Mouse (Mus musculus) hindbrain, embryonic 15.5 days (tissue): Measurements from ENCODE around the gene Srsf1. TPM values are rescaled to one million over a fixed set of nuclear protein-coding genes. Genes with fewer than 3 reads are reported as not detected.

Source experiments
- ATAC-seq: fragments of 200-750 bp; cut with Nextera tagmentation; 2 replicates; pipeline ENCODE4 v1.8.0; 2017; ENCODE audit warnings: low read depth, moderate number of reproducible peaks, moderate TSS enrichment; ENCODE audit not compliant: low FRiP score
- H3K27ac ChIP-seq: fragments of 300-500 bp; sonication (generic); replicated peaks from 2 replicates; pipeline ENCODE4 v1.5.1; 2015; ENCODE audit warnings: mild to moderate bottlenecking, inconsistent platforms
- H3K27me3 ChIP-seq: fragments of 300-500 bp; sonication (generic); 2 replicates; pipeline ENCODE4 v1.6.1; 2015; ENCODE audit warnings: control low read depth, inconsistent platforms
- H3K36me3 ChIP-seq: fragments of 300-500 bp; sonication (generic); 2 replicates; pipeline ENCODE4 v1.6.1; 2015; ENCODE audit warnings: control low read depth, inconsistent platforms
- H3K4me1 ChIP-seq: fragments of 300-500 bp; sonication (generic); replicated peaks from 2 replicates; pipeline ENCODE4 v1.6.1; 2015; ENCODE audit warnings: control low read depth, inconsistent platforms
- H3K4me2 ChIP-seq: fragments of 300-500 bp; sonication (generic); 2 replicates; pipeline ENCODE4 v1.6.1; 2015; ENCODE audit warnings: moderate library complexity, mild to moderate bottlenecking, inconsistent platforms
- H3K4me3 ChIP-seq: fragments of 300-500 bp; sonication (generic); 2 replicates; pipeline ENCODE4 v1.5.1; 2015; ENCODE audit warnings: mild to moderate bottlenecking, inconsistent platforms
- H3K9ac ChIP-seq: fragments of 300-500 bp; sonication (generic); 2 replicates; pipeline ENCODE4 v1.6.1; 2015; ENCODE audit warnings: inconsistent platforms
- H3K9me3 ChIP-seq: fragments of 300-500 bp; sonication (generic); 2 replicates; pipeline ENCODE4 v1.6.1; 2016; ENCODE audit warnings: control low read depth, inconsistent platforms
- WGBS: fragments of 180-500 bp; shearing (Covaris S2); methylation state at CpG from one replicate; pipeline ENCODE4 v1.1.7; 2015; 5-methylcytosine and 5-hydroxymethylcytosine counted together
- polyA plus RNA-seq: library from polyadenylated mRNA; unstranded; fragments of >200 nt; fragmentation: Nextera tagmentation; extraction: Ambion mirVana; gene quantifications from 2 replicates; pipeline ENCODE4 v1.2.1, GENCODE M21; 2015

The Srsf1 gene
- polyA plus RNA-seq, 1 experiment from 2014 or later, result 220 TPM

DNA sequence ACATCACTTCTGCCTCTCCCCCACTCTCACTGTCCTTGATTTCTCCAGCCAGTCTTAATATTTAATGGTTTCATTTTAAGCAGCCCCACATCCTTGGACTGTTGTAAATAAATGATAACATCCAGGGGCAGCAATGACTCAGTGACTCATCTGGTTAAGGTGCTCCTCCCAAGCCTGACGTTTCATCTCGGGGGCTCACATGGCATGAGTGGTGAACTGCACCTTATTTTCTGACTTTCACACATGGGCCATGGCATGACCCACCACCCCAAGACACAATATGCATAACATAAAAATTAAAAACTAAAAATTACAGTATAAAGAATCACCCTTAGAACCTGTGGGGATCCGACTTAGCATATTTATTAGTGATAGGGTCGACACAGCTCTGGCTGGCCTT is 1.3 kb upstream of the Srsf1 start:
- WGBS, result 87% methylated on average over 4 of the region's 4 CpGs
- no peak for ATAC-seq
- Histone ChIP-seq H3K36me3 (peaks cover 13% of the 10 kb centered on the region), H3K9ac (no peak overlapping the region), H3K9me3 (no peaks in the 10 kb centered on the region), H3K4me2 (peak overlapping the region; percentile 69), H3K4me3 (no peak overlapping the region), H3K4me1 (peaks cover 34% of the 10 kb centered on the region), H3K27me3 (no peaks in the 10 kb centered on the region), H3K27ac (no peak overlapping the region)

GRCm38 (mm10) chr11:88046323-88046937 is 743 bp upstream of the Srsf1 start:
- Histone ChIP-seq H3K27me3 (no peaks in the 10 kb centered on the region), H3K9ac (peak overlapping the region; percentile 70), H3K4me2 (peak overlapping the region; percentile 69), H3K36me3 (peaks cover 16% of the 10 kb centered on the region), H3K4me3 (peak overlapping the region; percentile 97), H3K27ac (peak overlapping the region; percentile 100), H3K4me1 (peaks cover 37% of the 10 kb centered on the region), H3K9me3 (no peaks in the 10 kb centered on the region)
- ATAC-seq, result no peak
- WGBS, result 59% methylated on average over 17 of the region's 17 CpGs

DNA sequence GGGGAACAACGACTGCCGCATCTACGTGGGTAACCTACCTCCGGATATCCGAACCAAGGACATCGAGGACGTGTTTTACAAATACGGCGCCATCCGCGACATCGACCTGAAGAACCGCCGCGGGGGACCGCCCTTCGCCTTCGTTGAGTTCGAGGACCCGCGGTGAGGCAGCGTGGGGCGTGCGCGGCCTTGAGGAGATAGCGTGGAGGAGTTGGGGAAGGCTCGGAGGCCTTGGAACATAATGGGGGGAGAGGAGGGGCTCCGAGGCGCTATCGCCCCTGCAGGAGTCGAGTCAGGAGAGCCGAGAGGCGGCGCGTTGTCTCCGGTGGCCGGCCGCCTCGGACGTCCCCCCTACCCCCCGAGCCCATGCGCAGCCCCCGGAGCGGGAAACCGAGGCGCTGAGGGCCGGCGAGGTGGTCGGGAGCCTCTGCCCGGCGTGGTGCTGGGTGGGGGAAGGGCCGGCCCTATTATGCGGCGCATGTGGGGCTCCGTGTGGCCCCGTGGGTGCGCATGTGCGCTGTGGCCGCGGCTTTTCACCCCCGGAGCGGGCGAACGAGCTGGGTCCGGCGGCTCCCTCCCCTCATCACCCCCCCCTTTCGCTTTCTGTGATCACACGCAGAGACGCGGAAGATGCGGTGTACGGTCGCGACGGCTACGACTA is 828 bp downstream of the Srsf1 start:
- no peaks in the 10 kb centered on the region for H3K27me3 ChIP-seq
- peak overlapping the region; percentile 100 for H3K27ac ChIP-seq
- peaks cover 48% of the 10 kb centered on the region for H3K4me1 ChIP-seq
- WGBS, result under 1% methylated on average over 73 of the region's 76 CpGs
- peak overlapping the region; percentile 97 for H3K4me3 ChIP-seq
- ATAC-seq, result peak; percentile 80
- H3K9me3 ChIP-seq, result no peaks in the 10 kb centered on the region
- H3K4me2 ChIP-seq, result peak overlapping the region; percentile 69
- H3K9ac ChIP-seq, result peak overlapping the region; percentile 99
- peaks cover 20% of the 10 kb centered on the region for H3K36me3 ChIP-seq

GRCm38 (mm10) chr11:88048961-88049670 is 1.9 kb downstream of the Srsf1 start:
- H3K27me3 ChIP-seq, result no peaks in the 10 kb centered on the region
- H3K4me1 ChIP-seq, result peaks cover 48% of the 10 kb centered on the region
- no peak for ATAC-seq
- peak overlapping the region; percentile 99 for H3K9ac ChIP-seq
- H3K9me3 ChIP-seq, result no peaks in the 10 kb centered on the region
- H3K4me2 ChIP-seq, result peak overlapping the region; percentile 69
- peak overlapping the region; percentile 97 for H3K4me3 ChIP-seq
- WGBS, result 19% methylated on average over 26 of the region's 26 CpGs
- H3K27ac ChIP-seq, result no peak overlapping the region
- H3K36me3 ChIP-seq, result peaks cover 25% of the 10 kb centered on the region

DNA sequence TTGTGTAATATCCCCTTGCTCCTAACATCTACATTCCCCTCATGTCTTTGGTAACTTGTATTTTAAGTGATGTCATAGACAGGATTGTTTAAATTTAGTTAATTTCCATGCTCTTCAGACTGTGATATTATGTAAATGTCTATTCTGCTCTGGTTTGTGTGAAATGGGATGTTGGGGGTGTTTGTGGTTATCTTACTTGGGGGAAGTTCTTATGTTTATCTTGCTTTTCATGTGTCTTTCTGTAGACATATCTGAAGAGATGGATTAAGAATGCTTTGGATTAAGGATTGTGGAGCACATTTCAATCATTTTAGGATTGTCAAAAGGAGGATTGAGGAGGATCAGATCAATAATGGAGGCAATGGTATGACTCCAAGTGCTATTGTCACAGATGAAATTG is 2.6 kb downstream of the Srsf1 start:
- H3K4me1 ChIP-seq, result peaks cover 48% of the 10 kb centered on the region
- H3K9me3 ChIP-seq, result no peaks in the 10 kb centered on the region
- H3K4me3 ChIP-seq, result peak overlapping the region; percentile 97
- H3K27ac ChIP-seq, result no peak overlapping the region
- H3K36me3 ChIP-seq, result peaks cover 25% of the 10 kb centered on the region
- H3K27me3 ChIP-seq, result no peaks in the 10 kb centered on the region
- peak overlapping the region; percentile 99; the same call in 1 of the 2 replicates for H3K9ac ChIP-seq
- peak overlapping the region; percentile 69 for H3K4me2 ChIP-seq
- ATAC-seq, result no peak

GRCm38 (mm10) chr11:88052638-88053037 is 5.5 kb downstream of the Srsf1 start:
- Histone ChIP-seq H3K4me1 (peaks cover 33% of the 10 kb centered on the region), H3K36me3 (peaks cover 25% of the 10 kb centered on the region), H3K4me2 (no peak overlapping the region), H3K9me3 (no peaks in the 10 kb centered on the region), H3K27ac (no peak overlapping the region), H3K9ac (no peak overlapping the region), H3K4me3 (no peak overlapping the region), H3K27me3 (no peaks in the 10 kb centered on the region)
- no peak for ATAC-seq
- WGBS, result 84% methylated on average over 4 of the region's 4 CpGs

- H3K4me1 ChIP-seq, result peaks cover 31% of the 10 kb centered on the region
- H3K27me3 ChIP-seq, result no peaks in the 10 kb centered on the region
- no peak overlapping the region for H3K4me3 ChIP-seq
- H3K27ac ChIP-seq, result no peak overlapping the region
- H3K9me3 ChIP-seq, result no peaks in the 10 kb centered on the region
- no peak overlapping the region for H3K9ac ChIP-seq
- no peak overlapping the region for H3K4me2 ChIP-seq
- 66% methylated on average over 3 of the region's 3 CpGs for WGBS
- H3K36me3 ChIP-seq, result peaks cover 25% of the 10 kb centered on the region
- ATAC-seq, result no peak
Measured at GRCm38 (mm10) chr11:88053821-88054220, 6.6 kb downstream of the Srsf1 start.

GRCm38 (mm10) chr11:88054589-88054988 is 7.4 kb downstream of the Srsf1 start:
- no peaks in the 10 kb centered on the region for H3K9me3 ChIP-seq
- H3K27ac ChIP-seq, result no peak overlapping the region
- 82% methylated on average over 1 of the region's 1 CpGs for WGBS
- H3K27me3 ChIP-seq, result no peaks in the 10 kb centered on the region
- ATAC-seq, result no peak
- no peak overlapping the region for H3K4me2 ChIP-seq
- H3K36me3 ChIP-seq, result peaks cover 21% of the 10 kb centered on the region
- peaks cover 24% of the 10 kb centered on the region for H3K4me1 ChIP-seq
- no peak overlapping the region for H3K9ac ChIP-seq
- no peak overlapping the region for H3K4me3 ChIP-seq

- Histone ChIP-seq H3K4me1 (peaks cover 15% of the 10 kb centered on the region), H3K9ac (no peak overlapping the region), H3K4me3 (no peak overlapping the region), H3K9me3 (no peaks in the 10 kb centered on the region), H3K27me3 (no peaks in the 10 kb centered on the region), H3K36me3 (peaks cover 14% of the 10 kb centered on the region), H3K27ac (no peak overlapping the region), H3K4me2 (no peak overlapping the region)
- WGBS, result 93% methylated on average over 2 of the region's 2 CpGs
- no peak for ATAC-seq
Measured at GRCm38 (mm10) chr11:88055777-88056176, 8.6 kb downstream of the Srsf1 start.

DNA sequence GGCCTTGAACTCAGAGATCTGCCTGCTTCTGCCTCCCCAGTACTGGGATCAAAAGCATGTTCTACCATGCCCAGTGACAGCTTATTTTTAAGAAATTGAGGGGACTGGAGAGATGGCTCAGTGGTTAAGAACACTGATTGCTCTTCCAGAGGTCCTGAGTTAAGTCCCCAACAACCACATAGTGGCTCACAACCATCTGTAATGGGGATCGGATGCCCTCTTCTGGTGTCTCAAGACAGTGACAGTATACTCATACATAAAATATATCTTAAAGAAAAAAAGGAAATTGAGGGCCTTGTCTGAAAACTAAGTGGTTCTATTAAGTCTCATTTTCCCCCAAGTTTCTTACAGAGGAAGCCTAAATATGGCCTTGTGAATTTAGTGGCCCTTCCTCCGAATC is 10.6 kb downstream of the Srsf1 start:
- Histone ChIP-seq H3K4me2 (no peak overlapping the region), H3K4me1 (peaks cover under 1% of the 10 kb centered on the region), H3K36me3 (0 out of 2 replicates have a peak, but pooled peaks cover 7% of the 10 kb centered on the region), H3K9ac (no peak overlapping the region), H3K4me3 (no peak overlapping the region), H3K9me3 (no peaks in the 10 kb centered on the region), H3K27me3 (no peaks in the 10 kb centered on the region), H3K27ac (no peak overlapping the region)
- no peak for ATAC-seq
- WGBS, result 82% methylated on average over 2 of the region's 2 CpGs

DNA sequence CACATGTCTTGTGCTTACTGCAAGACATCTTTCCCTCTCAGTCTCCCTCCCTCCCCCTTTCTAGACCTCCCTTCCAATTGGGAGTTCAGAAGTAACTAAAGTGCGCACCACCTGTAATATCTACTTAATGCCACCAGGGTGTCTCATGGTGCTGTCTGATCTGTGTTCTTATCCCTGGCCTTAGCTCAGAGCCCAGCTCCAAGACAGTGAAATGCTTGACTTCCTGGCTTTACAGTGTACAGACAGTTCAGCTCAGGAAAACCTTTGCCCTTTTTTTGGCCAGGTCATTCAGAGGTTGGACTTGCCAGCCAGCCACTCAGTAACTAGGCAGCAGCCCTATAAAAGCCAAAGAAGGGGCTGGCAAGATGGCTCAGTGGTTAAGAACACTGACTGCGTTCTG is 12.0 kb downstream of the Srsf1 start:
- Histone ChIP-seq H3K27me3 (no peaks in the 10 kb centered on the region), H3K4me1 (no peaks in the 10 kb centered on the region), H3K36me3 (no peaks in the 10 kb centered on the region), H3K4me3 (no peak overlapping the region), H3K9me3 (no peaks in the 10 kb centered on the region), H3K9ac (no peak overlapping the region), H3K27ac (no peak overlapping the region), H3K4me2 (no peak overlapping the region)
- peak; percentile 75 for ATAC-seq
- 49% methylated on average over 2 of the region's 2 CpGs for WGBS

GRCm38 (mm10) chr11:88061892-88062625 is 14.9 kb downstream of the Srsf1 start:
- no peaks in the 10 kb centered on the region for H3K9me3 ChIP-seq
- ATAC-seq, result no peak
- no peaks in the 10 kb centered on the region for H3K36me3 ChIP-seq
- H3K4me3 ChIP-seq, result no peak overlapping the region
- peaks cover 6% of the 10 kb centered on the region for H3K4me1 ChIP-seq
- H3K27ac ChIP-seq, result no peak overlapping the region
- H3K27me3 ChIP-seq, result no peaks in the 10 kb centered on the region
- WGBS, result 73% methylated on average over 2 of the region's 2 CpGs
- H3K4me2 ChIP-seq, result no peak overlapping the region
- H3K9ac ChIP-seq, result no peak overlapping the region
